Mouse (Mus musculus) CH12.LX (cell line): ENCODE measurements around the gene Sirt4. TPM values are rescaled to one million over a fixed set of nuclear protein-coding genes. Genes with fewer than 3 reads are reported as not detected.
A peak's percentile ranks its signal among the peaks of the same experiment; 100 is the strongest.

Experiments used
- DNase-seq: peaks from one replicate; pipeline ENCODE4 v3.0.0-alpha.2; 2013; ENCODE audit errors: extremely low read depth
- H3K27ac ChIP-seq: 2 replicates; pipeline ENCODE4 v1.5.1; 2012; ENCODE audit warnings: low read depth, mild to moderate bottlenecking, control low read depth, moderate library complexity; ENCODE audit not compliant: insufficient read depth
- H3K27me3 ChIP-seq: replicated peaks from 2 replicates; pipeline ENCODE3; 2012; ENCODE audit warnings: inconsistent platforms
- H3K36me3 ChIP-seq, 2 experiments: replicated peaks in 1 of 2; 2 replicates each; pipeline versions ENCODE3 to v1.6.1; 2012; ENCODE audit warnings: inconsistent platforms in 1 of 2, low read length in 1 of 2, mild to moderate bottlenecking in 1 of 2, mixed read lengths in 1 of 2, moderate library complexity in 1 of 2; ENCODE audit not compliant: control insufficient read depth in 1 of 2, insufficient read depth in 1 of 2
- H3K4me1 ChIP-seq, 2 experiments: 2 replicates each; pipeline ENCODE4 v1.6.1; 2012; ENCODE audit warnings: inconsistent platforms in 1 of 2, moderate library complexity in 1 of 2; ENCODE audit not compliant: insufficient read depth in 2 of 2, control insufficient read depth in 1 of 2
- H3K4me2 ChIP-seq: 2 replicates; pipeline ENCODE4 v1.6.1; 2012; ENCODE audit warnings: low read depth, mild to moderate bottlenecking, control low read depth; ENCODE audit not compliant: poor library complexity, insufficient read depth, severe bottlenecking
- H3K4me3 ChIP-seq, 3 experiments: fragments of 150-350 bp in 1 of 3; sonication (generic) in 1 of 3; replicated peaks in 1 of 3; 2 replicates each; pipeline versions ENCODE3 to v1.5.1; 2011 to 2012; ENCODE audit warnings: low read depth in 2 of 3, low read length in 2 of 3, mild to moderate bottlenecking in 2 of 3, moderate library complexity in 2 of 3, control low read depth in 1 of 3, improper control_type of control experiment in 1 of 3, inconsistent platforms in 1 of 3, mixed read lengths in 1 of 3; ENCODE audit not compliant: poor library complexity in 1 of 3
- H3K79me2 ChIP-seq: replicated peaks from 2 replicates; pipeline ENCODE4 v1.6.1; 2012; ENCODE audit warnings: mild to moderate bottlenecking, moderate library complexity; ENCODE audit not compliant: control insufficient read depth, poor library complexity, insufficient read depth, severe bottlenecking; ENCODE audit errors: extremely low read depth
- H3K9ac ChIP-seq: 2 replicates; pipeline ENCODE4 v1.6.1; 2012; ENCODE audit warnings: low read depth, mild to moderate bottlenecking, control low read depth, moderate library complexity; ENCODE audit not compliant: insufficient read depth
- H3K9me3 ChIP-seq: replicated peaks from 2 replicates; pipeline ENCODE3; 2012; ENCODE audit warnings: low read length, inconsistent platforms, mixed read lengths
- BHLHE40 ChIP-seq: IDR thresholded peaks from 2 replicates; pipeline ENCODE4 v1.6.1; 2011; ENCODE audit warnings: mild to moderate bottlenecking, low read depth, low read length, improper control_type of control experiment
- CHD1 ChIP-seq: IDR thresholded peaks from 2 replicates; pipeline ENCODE4 v1.6.1; 2012; ENCODE audit warnings: low read depth, low read length, improper control_type of control experiment, inconsistent platforms
- CHD2 ChIP-seq: IDR thresholded peaks from 2 replicates; pipeline ENCODE4 v1.6.1; 2011; ENCODE audit warnings: low read length, improper control_type of control experiment
- CTCF ChIP-seq, 2 experiments: IDR thresholded peaks in 1 of 2; conservative IDR thresholded peaks in 1 of 2; 2 replicates each; pipeline ENCODE4 v1.5.1; 2011 to 2012; ENCODE audit warnings: low read depth in 2 of 2, low read length in 2 of 2, improper control_type of control experiment in 1 of 2, inconsistent platforms in 1 of 2, mild to moderate bottlenecking in 1 of 2, moderate library complexity in 1 of 2
- EP300 ChIP-seq: IDR thresholded peaks from 2 replicates; pipeline ENCODE4 v1.6.1; 2011; ENCODE audit warnings: low read length, improper control_type of control experiment
- GABPA ChIP-seq: IDR thresholded peaks from 2 replicates; pipeline ENCODE4 v1.6.1; 2012; ENCODE audit warnings: low read depth, low read length, improper control_type of control experiment, inconsistent platforms; ENCODE audit not compliant: insufficient replicate concordance
- HCFC1 ChIP-seq: IDR thresholded peaks from 2 replicates; pipeline ENCODE4 v1.6.1; 2012; ENCODE audit warnings: low read depth, mild to moderate bottlenecking, inconsistent platforms, low read length, improper control_type of control experiment
- IRF4 ChIP-seq: IDR thresholded peaks from 2 replicates; pipeline ENCODE4 v1.6.1; 2014; ENCODE audit warnings: low read depth, mild to moderate bottlenecking, inconsistent platforms, low read length, improper control_type of control experiment
- JUN ChIP-seq: IDR thresholded peaks from 2 replicates; pipeline ENCODE4 v1.6.1; 2011; ENCODE audit warnings: low read depth, mild to moderate bottlenecking, low read length, improper control_type of control experiment, moderate library complexity; ENCODE audit not compliant: insufficient read depth
- MAFK ChIP-seq: IDR thresholded peaks from 2 replicates; pipeline ENCODE4 v1.6.1; 2011; ENCODE audit warnings: low read length, improper control_type of control experiment; ENCODE audit not compliant: insufficient replicate concordance
- MAX ChIP-seq: IDR thresholded peaks from 2 replicates; pipeline ENCODE4 v1.6.1; 2011; ENCODE audit warnings: low read length, improper control_type of control experiment
- MAZ ChIP-seq: IDR thresholded peaks from 2 replicates; pipeline ENCODE4 v1.6.1; 2012; ENCODE audit warnings: low read depth, mild to moderate bottlenecking, inconsistent platforms, low read length, improper control_type of control experiment, moderate library complexity
- MEF2A ChIP-seq: IDR thresholded peaks from 2 replicates; pipeline ENCODE4 v1.6.1; 2014; ENCODE audit warnings: low read depth, mild to moderate bottlenecking, inconsistent platforms, low read length, improper control_type of control experiment, borderline replicate concordance
- MXI1 ChIP-seq: IDR thresholded peaks from 2 replicates; pipeline ENCODE4 v1.6.1; 2011; ENCODE audit warnings: mild to moderate bottlenecking, low read depth, low read length, improper control_type of control experiment
- NELFE ChIP-seq: IDR thresholded peaks from 2 replicates; pipeline ENCODE4 v1.6.1; 2011; ENCODE audit warnings: low read depth, low read length, improper control_type of control experiment
- PAX5 ChIP-seq: IDR thresholded peaks from 2 replicates; pipeline ENCODE4 v1.6.1; 2012; ENCODE audit warnings: low read length, inconsistent platforms, mixed read lengths
- POLR2A ChIP-seq: IDR thresholded peaks from 2 replicates; pipeline ENCODE4 v1.6.1; 2011; ENCODE audit warnings: low read depth, mild to moderate bottlenecking, improper control_type of control experiment, low read length
- POLR2AphosphoS2 ChIP-seq: IDR thresholded peaks from 2 replicates; pipeline ENCODE4 v1.6.1; 2011; ENCODE audit warnings: low read depth, low read length, improper control_type of control experiment
- RAD21 ChIP-seq: IDR thresholded peaks from 2 replicates; pipeline ENCODE4 v1.6.1; 2011; ENCODE audit warnings: low read depth, mild to moderate bottlenecking, low read length, improper control_type of control experiment, moderate library complexity
- RCOR1 ChIP-seq: conservative IDR thresholded peaks from 2 replicates; pipeline ENCODE4 v1.6.1; 2012; ENCODE audit warnings: low read depth, mild to moderate bottlenecking, inconsistent platforms, low read length, improper control_type of control experiment
- SIN3A ChIP-seq: IDR thresholded peaks from 2 replicates; pipeline ENCODE4 v1.6.1; 2012; ENCODE audit warnings: low read length, improper control_type of control experiment, inconsistent platforms
- TBP ChIP-seq: conservative IDR thresholded peaks from 2 replicates; pipeline ENCODE4 v1.6.1; 2011; ENCODE audit warnings: low read depth, low read length, improper control_type of control experiment
- UBTF ChIP-seq: IDR thresholded peaks from 2 replicates; pipeline ENCODE4 v1.6.1; 2012; ENCODE audit warnings: low read depth, mild to moderate bottlenecking, inconsistent platforms, low read length, improper control_type of control experiment, moderate library complexity
- USF1 ChIP-seq: IDR thresholded peaks from 2 replicates; pipeline ENCODE4 v1.6.1; 2014; ENCODE audit warnings: low read depth, mild to moderate bottlenecking, inconsistent platforms, low read length, improper control_type of control experiment
- USF2 ChIP-seq: conservative IDR thresholded peaks from 2 replicates; pipeline ENCODE4 v1.6.1; 2011; ENCODE audit warnings: low read depth, low read length, improper control_type of control experiment
- ZC3H11A ChIP-seq: IDR thresholded peaks from 2 replicates; pipeline ENCODE4 v1.6.1; 2012; ENCODE audit warnings: low read depth, mild to moderate bottlenecking, inconsistent platforms, low read length, improper control_type of control experiment
- ZKSCAN1 ChIP-seq: IDR thresholded peaks from 2 replicates; pipeline ENCODE4 v1.6.1; 2012; ENCODE audit warnings: low read depth, inconsistent platforms, low read length, improper control_type of control experiment, borderline replicate concordance
- ZMIZ1 ChIP-seq: IDR thresholded peaks from 2 replicates; pipeline ENCODE4 v1.6.1; 2012; ENCODE audit warnings: low read depth, mild to moderate bottlenecking, inconsistent platforms, low read length, improper control_type of control experiment
- ZNF384 ChIP-seq: IDR thresholded peaks from 2 replicates; pipeline ENCODE4 v1.6.1; 2012; ENCODE audit warnings: low read depth, low read length, improper control_type of control experiment, inconsistent platforms
- dilution Hi-C: fragments of 300-500 bp; cut with MboI; formaldehyde crosslinking; loops from 2 replicates; pipeline ENCODE4 v1.14.3; 2020; ENCODE audit warnings: low sequenced_read_pairs; ENCODE audit not compliant: extremely low pct_unique_long_range_greater_than_20kb, extremely low pct_ligation_motif_present
- in situ Hi-C: fragments of 300-500 bp; cut with MboI; formaldehyde crosslinking; loops from 3 replicates; pipeline ENCODE4 v1.14.3; 2019; ENCODE audit warnings: low sequenced_read_pairs, low pct_ligation_motif_present, low pct_unique_long_range_greater_than_20kb, mixed read lengths
- polyA plus RNA-seq: library from polyadenylated mRNA; unstranded; fragments of >175 nt; gene quantifications from 2 replicates; pipeline ENCODE4 v1.2.1, GENCODE M21; 2012; ENCODE audit warnings: low read depth; ENCODE audit not compliant: insufficient read length
- total RNA-seq, 2 experiments: library from RNA; depleted of rRNA; stranded (reverse); fragments of 300-350 nt in 1 of 2; fragments of >200 nt in 1 of 2; gene quantifications; 2 replicates each; pipeline ENCODE4 v1.2.3; 2012 to 2014

Gene Sirt4
- total and polyA plus RNA-seq, 3 experiments: 10.0 to 18.0 (median 13.3) TPM

DNA sequence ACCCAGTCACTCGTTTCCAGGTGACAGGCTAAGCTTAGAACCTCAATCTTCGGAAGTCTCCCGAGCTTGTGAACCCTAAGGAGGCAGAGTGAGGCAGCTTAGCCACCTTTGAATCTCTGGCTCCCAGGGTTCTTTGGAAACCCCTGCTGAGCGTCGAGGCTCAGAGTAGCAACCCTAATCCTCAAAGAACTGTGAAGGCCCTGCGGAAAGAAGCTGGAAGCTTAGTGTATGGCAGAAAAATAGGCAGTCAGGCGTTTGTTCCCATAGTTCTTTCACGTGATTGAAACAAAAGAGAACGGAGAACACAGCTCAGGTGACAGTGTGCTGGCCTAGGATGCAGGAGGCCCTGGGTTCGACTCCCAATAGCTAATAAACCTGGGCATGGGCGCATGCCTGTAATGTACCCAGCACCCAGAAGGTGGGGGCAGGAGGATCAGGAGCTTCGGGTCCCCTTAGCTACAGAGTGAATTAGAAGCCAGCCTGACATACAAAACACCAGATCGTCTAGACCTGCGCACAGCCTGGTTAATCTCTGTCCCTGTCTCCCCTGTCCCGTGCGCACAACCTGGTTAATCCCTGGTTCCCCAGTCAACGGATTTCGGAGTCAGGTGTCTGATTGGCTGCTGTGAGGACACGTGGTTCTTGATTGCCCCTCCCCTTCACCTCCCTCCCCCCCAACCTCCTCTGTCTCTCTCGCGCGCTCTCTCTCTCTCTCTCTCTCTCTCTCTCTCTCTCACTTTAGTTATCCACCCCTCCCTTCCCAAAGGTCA is 9.0 kb downstream of the Sirt4 start:
- H3K9me3 ChIP-seq: no peaks in the 10 kb centered on the region
- H3K36me3 ChIP-seq: peaks cover 15 to 39% of the 10 kb centered on the region in 2 experiments
- TF ChIP-seq ZC3H11A (no peak), MAZ (no peak), ZMIZ1 (no peak), IRF4 (no peak), USF2 (no peak), EP300 (no peak), RCOR1 (no peak), BHLHE40 (no peak), ZKSCAN1 (no peak), GABPA (no peak), MXI1 (no peak), MEF2A (no peak), SIN3A (no peak), CHD1 (no peak), MAX (no peak)
- no peak overlapping the region for H3K4me3 ChIP-seq
- H3K27me3 ChIP-seq: peaks cover 2% of the 10 kb centered on the region
- H3K27ac ChIP-seq: no peak overlapping the region
- H3K4me2 ChIP-seq: no peak overlapping the region
- no peaks in the 10 kb centered on the region for H3K79me2 ChIP-seq
- H3K4me1 ChIP-seq: peaks cover 0 to 12% of the 10 kb centered on the region in 2 experiments; a peak in 2 of 4 replicates
- no peak overlapping the region for H3K9ac ChIP-seq
- DNase-seq: no peak
- dilution Hi-C loops: no loop called here
- in situ Hi-C loops: no loop called here

DNA sequence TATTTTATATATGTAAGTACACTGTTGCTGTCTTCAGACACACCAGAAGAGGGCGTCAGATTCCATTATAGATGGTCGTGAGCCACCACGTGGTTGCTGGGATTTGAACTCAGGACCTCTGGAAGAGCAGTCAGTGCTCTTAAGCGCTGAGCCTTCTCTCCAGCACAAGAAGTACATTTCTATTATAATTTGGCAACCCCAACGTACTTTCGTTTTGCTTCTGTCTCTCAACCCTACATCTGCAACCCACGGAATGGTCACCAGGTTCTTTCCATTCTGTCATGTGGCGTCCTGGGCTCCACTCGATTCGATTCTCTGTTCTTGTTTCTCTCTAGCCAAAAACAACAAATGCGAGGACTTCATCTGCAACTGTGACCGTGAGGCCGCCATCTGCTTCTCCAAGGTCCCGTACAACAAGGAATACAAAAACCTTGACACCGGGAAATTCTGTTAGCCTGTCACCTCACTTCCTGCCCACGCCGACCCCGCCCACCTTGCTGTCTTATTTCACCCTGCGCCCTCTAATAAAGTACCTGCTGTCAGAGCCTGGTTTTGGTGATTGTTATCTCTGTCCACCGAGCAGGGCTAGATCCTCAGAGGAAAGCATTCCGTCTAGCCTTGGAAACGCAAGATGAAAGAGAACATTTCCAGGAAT is 10.2 kb downstream of the Sirt4 start:
- Histone ChIP-seq H3K36me3 (peaks cover 6 to 27% of the 10 kb centered on the region in 2 experiments), H3K27ac (no peak overlapping the region), H3K27me3 (peaks cover 2% of the 10 kb centered on the region), H3K9ac (no peak overlapping the region), H3K79me2 (no peaks in the 10 kb centered on the region), H3K4me3 (peak overlapping the region; percentile 10 to 46 (median 26)), H3K9me3 (no peaks in the 10 kb centered on the region), H3K4me1 (peaks cover 0 to 12% of the 10 kb centered on the region in 2 experiments; a peak in 2 of 4 replicates), H3K4me2 (peak overlapping the region; percentile 42; the same call in 1 of the 2 replicates)
- no peak for DNase-seq
- in situ Hi-C loops: no loop called here
- dilution Hi-C loops: no loop called here
- TF ChIP-seq MXI1 (peak; percentile 44; the same call in 1 of the 2 replicates), MAFK (no peak), RAD21 (no peak), ZC3H11A (no peak), USF1 (peak; percentile 2; the same call in 1 of the 2 replicates), ZMIZ1 (no peak), HCFC1 (peak; percentile 19; the same call in 1 of the 2 replicates), UBTF (no peak), BHLHE40 (no peak), ZNF384 (no peak), GABPA (no peak), IRF4 (0 out of 2 replicates have a peak, but pooled peaks have one; percentile 6), POLR2A (peak; percentile 55), PAX5 (no peak), NELFE (no peak), CHD2 (no peak), POLR2AphosphoS2 (no peak), JUN (no peak), MAX (no peak), CTCF (conservative IDR thresholded peaks at IDR 0.05 in 1 of 2, IDR thresholded peaks at IDR 0.05 in 1 of 2; ENCODE audit: low read depth in 2 of 2, low read length in 2 of 2) (peak in 1 of 2 experiments; percentile 21; a peak in 2 of 4 replicates), ZKSCAN1 (no peak), TBP (no peak), SIN3A (peak; percentile 59; the same call in 1 of the 2 replicates)
